Mouse (Mus musculus) cerebellum, adult 2 months (tissue): ENCODE data around the gene Tep1. TPM values are rescaled to one million over a fixed set of nuclear protein-coding genes. Genes with fewer than 3 reads are reported as not detected.
A peak's percentile ranks its signal among the peaks of the same experiment; 100 is the strongest.

Experiments used
- DNase-seq, 2 experiments: peaks; one replicate each; pipeline ENCODE4 v3.0.0; 2021
- H3K27ac ChIP-seq: fragments of 200-500 bp; 2 replicates; pipeline ENCODE4 v1.5.1; 2012; ENCODE audit warnings: low read length, control low read depth, inconsistent platforms; ENCODE audit not compliant: insufficient read depth
- H3K27me3 ChIP-seq: fragments of 200-500 bp; 2 replicates; pipeline ENCODE4 v1.6.1; 2012; ENCODE audit warnings: inconsistent platforms, mild to moderate bottlenecking, low read length, moderate library complexity; ENCODE audit not compliant: control insufficient read depth, insufficient read depth
- H3K4me1 ChIP-seq: fragments of 200-500 bp; 2 replicates; pipeline ENCODE4 v1.6.1; 2011; ENCODE audit warnings: low read length; ENCODE audit not compliant: control insufficient read depth, insufficient read depth
- H3K4me3 ChIP-seq: fragments of 200-500 bp; replicated peaks from 2 replicates; pipeline ENCODE3; 2011; ENCODE audit warnings: mild to moderate bottlenecking, low read depth, low read length, control low read depth; ENCODE audit not compliant: insufficient read depth
- CTCF ChIP-seq: fragments of 200-500 bp; IDR thresholded peaks from 2 replicates; pipeline ENCODE4 v1.5.1; 2011; ENCODE audit warnings: low read depth, mild to moderate bottlenecking, control low read depth, low read length, moderate library complexity, borderline replicate concordance; ENCODE audit not compliant: insufficient read depth
- POLR2A ChIP-seq: fragments of 200-500 bp; IDR thresholded peaks from 2 replicates; pipeline ENCODE4 v1.6.1; 2011; ENCODE audit warnings: low read length, control low read depth, borderline replicate concordance; ENCODE audit not compliant: insufficient read depth
- WGBS: fragments of 180-500 bp; shearing (Covaris S2); methylation state at CpG from one replicate; pipeline ENCODE4 v1.1.7; 2018; 5-methylcytosine and 5-hydroxymethylcytosine counted together
- polyA plus RNA-seq: library from polyadenylated mRNA; depleted of rRNA; stranded (reverse); fragments of >200 nt; gene quantifications from 2 replicates; pipeline ENCODE4 v1.2.3, GENCODE M21; 2012

Gene Tep1
- polyA plus RNA-seq, 1 experiment, result 6.4 TPM

- H3K27me3 ChIP-seq, result no peaks in the 10 kb centered on the region
- TF ChIP-seq POLR2A, result no peak
- no peak overlapping the region for H3K4me3 ChIP-seq
- DNase-seq, result no peak
- no peak overlapping the region for H3K27ac ChIP-seq
- H3K4me1 ChIP-seq, result no peaks in the 10 kb centered on the region; the same call in 1 of the 2 replicates
- WGBS, result 59% methylated on average over 5 of the region's 5 CpGs
These were observed 14.6 kb downstream of the Tep1 start for GRCm38 (mm10) chr14:50855788-50856187.

GRCm38 (mm10) chr14:50837236-50837635, 33.1 kb downstream of the Tep1 start:
- no peak for DNase-seq
- Histone ChIP-seq H3K27me3 (no peaks in the 10 kb centered on the region), H3K4me3 (no peak overlapping the region), H3K4me1 (peaks cover 9% of the 10 kb centered on the region), H3K27ac (no peak overlapping the region)
- 65% methylated on average over 6 of the region's 6 CpGs for WGBS
- no peak for TF ChIP-seq POLR2A
- 0 out of 2 replicates have a peak, but pooled peaks have one; percentile 18 for TF ChIP-seq CTCF

GRCm38 (mm10) chr14:50834435-50834834, 35.9 kb downstream of the Tep1 start:
- WGBS, result 26% methylated on average over 2 of the region's 2 CpGs
- H3K27me3 ChIP-seq, result no peaks in the 10 kb centered on the region
- no peak for TF ChIP-seq CTCF
- TF ChIP-seq POLR2A, result no peak
- H3K4me3 ChIP-seq, result no peak overlapping the region
- peaks cover 9% of the 10 kb centered on the region for H3K4me1 ChIP-seq
- H3K27ac ChIP-seq, result peak overlapping the region; percentile 87
- peak in 1 of 2 experiments; percentile 31 for DNase-seq

- Histone ChIP-seq H3K27me3 (no peaks in the 10 kb centered on the region), H3K4me1 (peaks cover 9% of the 10 kb centered on the region), H3K27ac (peak overlapping the region; percentile 87), H3K4me3 (peak overlapping the region; percentile 36)
- DNase-seq, result peak; percentile 72 to 81
- WGBS, result 23% methylated on average over 10 of the region's 10 CpGs
- no peak for TF ChIP-seq CTCF
- no peak for TF ChIP-seq POLR2A
These were observed 36.4 kb downstream of the Tep1 start for GRCm38 (mm10) chr14:50833964-50834363.

GRCm38 (mm10) chr14:50829878-50830277, 40.5 kb downstream of the Tep1 start:
- no peaks in the 10 kb centered on the region for H3K27me3 ChIP-seq
- no peak for DNase-seq
- no peak overlapping the region for H3K4me3 ChIP-seq
- WGBS, result 73% methylated on average over 3 of the region's 3 CpGs
- no peak overlapping the region for H3K27ac ChIP-seq
- TF ChIP-seq CTCF, result no peak
- TF ChIP-seq POLR2A, result no peak
- H3K4me1 ChIP-seq, result peaks cover 9% of the 10 kb centered on the region

GRCm38 (mm10) chr14:50826579-50826978, 43.8 kb downstream of the Tep1 start:
- no peak for DNase-seq
- 69% methylated on average over 4 of the region's 4 CpGs for WGBS
- Histone ChIP-seq H3K4me3 (no peak overlapping the region), H3K4me1 (no peaks in the 10 kb centered on the region), H3K27ac (no peak overlapping the region), H3K27me3 (no peaks in the 10 kb centered on the region)
- TF ChIP-seq POLR2A (no peak), CTCF (no peak)

GRCm38 (mm10) chr14:50824219-50824618, 46.1 kb downstream of the Tep1 start:
- no peak for DNase-seq

GRCm38 (mm10) chr14:50823240-50823639, 47.1 kb downstream of the Tep1 start:
- 85% methylated on average over 2 of the region's 2 CpGs for WGBS
- no peaks in the 10 kb centered on the region for H3K4me1 ChIP-seq
- no peaks in the 10 kb centered on the region for H3K27me3 ChIP-seq
- no peak for DNase-seq
- no peak overlapping the region for H3K4me3 ChIP-seq
- no peak overlapping the region for H3K27ac ChIP-seq
- no peak for TF ChIP-seq POLR2A
- TF ChIP-seq CTCF, result no peak

More at GRCm38 (mm10) chr14:50824219-50824618, 46.1 kb downstream of the Tep1 start:
- no peak overlapping the region for H3K27ac ChIP-seq
- H3K4me1 ChIP-seq, result no peaks in the 10 kb centered on the region
- TF ChIP-seq CTCF (no peak), POLR2A (no peak)
- no peak overlapping the region for H3K4me3 ChIP-seq
- WGBS, result 83% methylated on average over 9 of the region's 9 CpGs
- no peaks in the 10 kb centered on the region for H3K27me3 ChIP-seq

- Histone ChIP-seq H3K4me1 (no peaks in the 10 kb centered on the region), H3K4me3 (no peak overlapping the region), H3K27me3 (no peaks in the 10 kb centered on the region), H3K27ac (no peak overlapping the region)
- 87% methylated on average over 2 of the region's 2 CpGs for WGBS
- no peak for DNase-seq
- TF ChIP-seq CTCF (no peak), POLR2A (no peak)
These were observed 57.3 kb downstream of the Tep1 start for GRCm38 (mm10) chr14:50813060-50813459.
